Mouse (Mus musculus) testis, adult 2 months (tissue): ENCODE data around the gene Ints3.

Experiments used
- CTCF ChIP-seq: fragments of 200-500 bp; IDR thresholded peaks from 2 replicates; pipeline ENCODE4 v1.5.1; 2012; ENCODE audit warnings: low read depth, mild to moderate bottlenecking, inconsistent platforms, low read length, moderate library complexity; ENCODE audit not compliant: control insufficient read depth, insufficient read depth, insufficient replicate concordance
- POLR2A ChIP-seq: fragments of 200-500 bp; IDR thresholded peaks from 2 replicates; pipeline ENCODE4 v1.6.1; 2012; ENCODE audit warnings: low read depth, mild to moderate bottlenecking, inconsistent platforms, low read length, moderate library complexity; ENCODE audit not compliant: control insufficient read depth

- TF ChIP-seq CTCF (no peak), POLR2A (no peak)
These were observed 24.7 kb downstream of the Ints3 start for GRCm38 (mm10) chr3:90408721-90409120.
